Mouse (Mus musculus) testis, adult 2 months (tissue): ENCODE measurements around the gene Slc35e3. TPM values are rescaled to one million over a fixed set of nuclear protein-coding genes. Genes with fewer than 3 reads are reported as not detected.
A peak's percentile ranks its signal among the peaks of the same experiment; 100 is the strongest.

Experiments
- H3K27ac ChIP-seq: fragments of 200-500 bp; 2 replicates; pipeline ENCODE4 v1.5.1; 2012; ENCODE audit warnings: low read depth, low read length; ENCODE audit not compliant: control insufficient read depth, insufficient read depth
- H3K27me3 ChIP-seq: fragments of 200-500 bp; 2 replicates; pipeline ENCODE4 v1.6.1; 2012; ENCODE audit warnings: mild to moderate bottlenecking, low read length, moderate library complexity; ENCODE audit not compliant: control insufficient read depth, insufficient read depth
- H3K36me3 ChIP-seq: fragments of 200-500 bp; 2 replicates; pipeline ENCODE4 v1.6.1; 2012; ENCODE audit warnings: mild to moderate bottlenecking, low read length; ENCODE audit not compliant: control insufficient read depth, insufficient read depth
- H3K4me1 ChIP-seq: fragments of 200-500 bp; 2 replicates; pipeline ENCODE4 v1.6.1; 2012; ENCODE audit warnings: low read length; ENCODE audit not compliant: control insufficient read depth, insufficient read depth
- H3K4me3 ChIP-seq: fragments of 200-500 bp; 2 replicates; pipeline ENCODE4 v1.5.1; 2012; ENCODE audit warnings: low read depth, mild to moderate bottlenecking, low read length, moderate library complexity, mixed read lengths; ENCODE audit not compliant: control insufficient read depth
- CTCF ChIP-seq: fragments of 200-500 bp; IDR thresholded peaks from 2 replicates; pipeline ENCODE4 v1.5.1; 2012; ENCODE audit warnings: low read depth, mild to moderate bottlenecking, inconsistent platforms, low read length, moderate library complexity; ENCODE audit not compliant: control insufficient read depth, insufficient read depth, insufficient replicate concordance
- POLR2A ChIP-seq: fragments of 200-500 bp; IDR thresholded peaks from 2 replicates; pipeline ENCODE4 v1.6.1; 2012; ENCODE audit warnings: low read depth, mild to moderate bottlenecking, inconsistent platforms, low read length, moderate library complexity; ENCODE audit not compliant: control insufficient read depth
- polyA plus RNA-seq: library from polyadenylated mRNA; depleted of rRNA; stranded (reverse); fragments of >200 nt; gene quantifications from 2 replicates; pipeline ENCODE4 v1.2.3, GENCODE M21; 2012

Slc35e3 gene
- polyA plus RNA-seq, 1 experiment: 2.7 TPM

DNA sequence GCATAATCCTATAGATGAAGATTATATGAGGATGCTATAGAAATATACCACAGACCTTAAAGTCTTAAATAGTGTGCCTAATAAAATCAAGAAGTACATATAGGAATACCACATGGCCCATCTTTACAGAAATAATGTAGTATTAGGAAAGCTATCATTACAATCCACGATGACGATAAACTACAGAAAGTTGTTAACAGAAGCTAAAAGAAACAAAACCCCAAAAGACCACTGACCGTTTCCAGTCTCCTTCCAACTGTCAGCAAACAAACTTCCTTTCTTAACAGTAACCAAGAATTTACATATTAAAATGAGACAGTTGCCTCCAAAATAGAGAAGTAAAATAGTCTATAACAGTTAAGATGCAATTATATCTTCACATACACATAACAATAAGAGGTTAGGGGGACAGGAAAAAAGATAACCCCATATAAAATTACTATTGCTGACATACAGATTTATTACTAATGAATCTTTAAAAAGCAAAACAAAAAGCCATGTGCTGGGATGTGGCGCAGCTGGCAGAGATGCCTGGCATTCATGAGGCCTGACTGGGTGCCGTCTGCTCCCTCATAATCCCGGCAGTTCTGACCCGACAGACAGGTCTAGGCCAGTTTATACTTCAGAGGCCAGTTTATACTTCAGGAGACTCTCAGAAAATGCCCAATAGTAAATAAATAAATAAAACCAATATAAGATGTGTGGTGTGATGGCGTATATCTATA lies 33.6 kb upstream of the Slc35e3 start:
- Histone ChIP-seq H3K27me3 (no peaks in the 10 kb centered on the region), H3K4me1 (no peaks in the 10 kb centered on the region; the same call in 1 of the 2 replicates), H3K4me3 (no peak overlapping the region), H3K36me3 (peaks cover 5% of the 10 kb centered on the region), H3K27ac (no peak overlapping the region)
- TF ChIP-seq CTCF: no peak
- TF ChIP-seq POLR2A: no peak

DNA sequence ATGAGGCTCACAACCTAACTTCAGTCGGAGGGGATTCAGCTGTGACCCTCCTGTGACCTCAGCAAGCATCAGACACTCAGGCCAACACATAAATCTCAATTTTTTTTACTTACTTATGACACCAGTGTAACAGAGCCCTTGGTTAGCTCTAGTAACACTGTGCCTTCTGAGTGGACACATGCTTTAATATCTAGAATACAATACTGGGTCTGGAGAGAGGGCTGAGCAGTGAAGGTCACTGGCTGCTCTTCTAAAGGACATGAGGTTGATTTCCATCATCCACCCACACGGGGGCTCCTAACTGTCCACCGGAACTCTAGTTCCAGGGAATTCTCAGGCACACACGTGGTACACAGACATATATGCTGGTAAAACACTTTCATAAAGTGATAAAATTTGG lies 32.8 kb upstream of the Slc35e3 start:
- H3K4me3 ChIP-seq: peak overlapping the region; percentile 65
- H3K27me3 ChIP-seq: no peaks in the 10 kb centered on the region
- peaks cover 5% of the 10 kb centered on the region for H3K36me3 ChIP-seq
- H3K4me1 ChIP-seq: no peaks in the 10 kb centered on the region; the same call in 1 of the 2 replicates
- no peak for TF ChIP-seq CTCF
- TF ChIP-seq POLR2A: no peak
- H3K27ac ChIP-seq: peak overlapping the region; percentile 14

DNA sequence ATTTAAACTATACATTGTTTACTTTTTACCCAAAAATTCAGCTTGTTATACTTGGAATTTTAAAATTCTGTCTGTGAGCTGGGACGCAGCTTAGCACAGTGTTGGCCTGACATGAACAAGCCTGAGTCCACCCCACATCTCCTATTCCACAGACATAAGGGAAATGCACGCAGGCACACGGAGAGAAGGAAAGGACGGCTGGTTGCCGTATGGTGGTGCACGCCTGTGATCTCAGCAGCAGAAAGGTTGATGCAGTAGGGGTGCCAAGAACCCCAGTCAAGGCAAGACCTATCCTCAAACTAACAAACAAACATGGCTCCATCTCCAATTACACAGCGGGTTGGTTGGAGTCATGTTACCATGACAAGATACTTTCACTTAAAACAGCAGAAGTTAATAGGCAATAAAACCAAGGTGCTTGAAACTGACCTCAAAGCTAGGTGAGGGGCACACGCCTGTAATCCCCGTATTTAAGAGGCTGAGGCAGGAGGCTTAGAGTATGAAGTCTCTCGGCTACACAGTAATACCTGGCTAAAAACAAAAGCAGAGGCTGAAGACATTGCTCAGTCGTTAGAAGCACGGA lies 32.3 kb upstream of the Slc35e3 start:
- TF ChIP-seq POLR2A (no peak), CTCF (no peak)
- H3K36me3 ChIP-seq: peaks cover 5% of the 10 kb centered on the region
- peak overlapping the region; percentile 65 for H3K4me3 ChIP-seq
- no peak overlapping the region; the same call in 1 of the 2 replicates for H3K27ac ChIP-seq
- H3K4me1 ChIP-seq: no peaks in the 10 kb centered on the region; the same call in 1 of the 2 replicates
- H3K27me3 ChIP-seq: no peaks in the 10 kb centered on the region

DNA sequence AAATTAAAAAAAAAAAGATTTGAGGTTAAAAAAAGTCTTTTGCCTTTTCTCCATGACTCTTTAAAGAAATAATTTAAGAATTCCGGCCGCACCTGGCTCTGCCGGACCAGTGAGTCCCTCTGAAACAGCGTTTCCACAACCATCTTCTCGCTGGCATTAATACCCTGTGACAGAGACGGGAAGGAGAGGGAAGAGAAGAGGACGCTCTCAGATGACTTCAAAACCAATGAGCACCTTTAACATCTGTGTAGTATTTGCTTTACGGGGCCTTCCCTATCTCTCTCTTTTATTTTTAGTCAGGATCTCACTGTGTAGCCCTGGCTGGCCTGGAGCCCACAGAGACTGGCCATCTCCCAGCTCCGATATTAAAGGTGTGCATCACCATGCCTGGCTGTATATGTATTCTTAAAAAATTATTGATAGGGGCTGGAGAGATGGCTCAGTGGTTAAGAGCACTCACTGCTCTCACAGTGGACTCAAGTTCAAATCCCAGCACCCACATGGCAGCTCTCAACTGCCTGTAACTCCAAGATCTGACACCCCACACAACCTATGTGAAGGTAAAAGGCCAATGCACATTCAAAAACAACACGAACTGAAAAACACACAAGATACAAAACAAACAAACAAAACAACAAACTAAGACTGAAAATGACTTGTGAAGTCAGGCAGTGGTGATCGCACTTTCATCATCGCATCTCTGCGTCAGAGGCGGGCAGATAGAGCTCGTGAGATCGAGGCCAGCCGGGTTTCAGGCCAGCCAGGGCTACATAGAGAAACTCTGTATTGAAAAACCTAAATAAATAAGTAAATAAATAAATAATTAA lies 31.5 kb upstream of the Slc35e3 start:
- Histone ChIP-seq H3K36me3 (peaks cover 5% of the 10 kb centered on the region), H3K4me3 (no peak overlapping the region), H3K27ac (no peak overlapping the region), H3K27me3 (no peaks in the 10 kb centered on the region), H3K4me1 (no peaks in the 10 kb centered on the region; the same call in 1 of the 2 replicates)
- TF ChIP-seq POLR2A (no peak), CTCF (no peak)

DNA sequence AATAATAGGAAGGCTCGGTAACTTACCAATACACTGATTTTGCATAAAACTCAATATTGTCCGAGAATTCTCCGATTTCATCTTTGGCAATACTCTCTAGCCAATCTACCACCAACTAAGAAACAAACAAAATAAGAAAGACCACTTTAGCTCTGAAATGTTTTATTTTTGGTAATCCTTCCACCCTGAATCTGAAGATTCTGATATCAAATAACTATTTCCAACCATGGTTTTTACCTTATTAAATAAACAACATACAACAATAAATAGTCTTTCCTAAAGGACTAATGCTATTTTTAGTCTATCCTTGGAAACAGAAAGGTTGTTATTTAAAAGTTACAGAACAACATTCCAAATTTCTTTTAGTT lies 30.9 kb upstream of the Slc35e3 start:
- Histone ChIP-seq H3K4me1 (no peaks in the 10 kb centered on the region; the same call in 1 of the 2 replicates), H3K27ac (no peak overlapping the region), H3K4me3 (no peak overlapping the region), H3K27me3 (no peaks in the 10 kb centered on the region), H3K36me3 (peaks cover 5% of the 10 kb centered on the region)
- no peak for TF ChIP-seq POLR2A
- TF ChIP-seq CTCF: no peak

DNA sequence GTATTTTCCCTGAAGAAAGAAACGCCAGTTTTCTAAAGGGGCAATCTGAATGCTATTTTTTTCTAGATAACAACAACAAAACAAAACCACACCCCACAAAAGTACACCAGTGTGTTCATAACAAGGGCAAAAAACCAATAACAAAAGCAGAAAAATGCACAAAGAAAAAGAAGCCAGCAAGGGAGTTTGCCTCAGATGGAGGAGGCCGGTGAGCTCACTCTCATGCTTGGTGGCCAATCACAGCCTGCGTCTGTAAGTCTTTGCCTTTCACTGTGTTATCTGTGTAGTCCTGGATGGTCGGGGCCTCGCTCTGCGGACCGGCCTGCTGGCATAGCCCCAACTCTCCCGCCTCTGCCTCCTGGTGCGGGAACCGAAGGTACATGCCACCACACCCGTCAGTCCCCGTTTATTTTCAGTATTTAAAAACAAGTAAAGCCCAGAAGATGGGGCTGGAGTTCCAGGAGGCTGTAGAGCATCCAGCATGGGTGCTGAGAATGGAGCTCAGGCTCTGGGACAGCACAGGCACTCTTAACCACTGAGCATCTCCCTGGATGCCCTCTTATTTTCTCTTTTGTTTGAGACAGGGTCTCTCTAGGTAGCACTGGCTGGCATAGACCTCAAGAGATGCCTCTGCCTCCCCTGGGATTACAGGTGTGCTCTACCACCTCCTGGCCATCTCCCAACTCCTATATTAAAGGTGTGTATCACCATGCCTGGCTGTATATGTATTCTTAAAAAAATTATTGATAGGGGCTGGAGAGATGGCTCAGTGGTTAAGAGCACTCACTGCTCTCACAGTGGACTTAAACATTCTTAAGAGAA lies 30.3 kb upstream of the Slc35e3 start:
- Histone ChIP-seq H3K36me3 (peaks cover 5% of the 10 kb centered on the region), H3K27me3 (no peaks in the 10 kb centered on the region), H3K27ac (no peak overlapping the region), H3K4me3 (no peak overlapping the region), H3K4me1 (no peaks in the 10 kb centered on the region; the same call in 1 of the 2 replicates)
- no peak for TF ChIP-seq POLR2A
- no peak for TF ChIP-seq CTCF
